15 mouse cellular contexts compared by ENCODE assay signal in genomic region chr9:108069007-108069406, GRCm38 (mm10). TPM values are rescaled to one million over a fixed set of nuclear protein-coding genes. Genes with fewer than 3 reads are reported as not detected.
"Had no signal": no experiment of that assay in that cellular context is flagged by ENCODE, and none has a peak within 500 bp of the region (broad histone marks: within the 10 kb centered on the region; RNA-seq: fewer than 3 reads in every experiment).

No protein-coding gene starts in this region.

- H3K9ac ChIP-seq: neural tube, embryonic 15.5 days; stomach, embryonic 15.5 days had no signal

- H3K4me3 ChIP-seq: neural tube, embryonic 15.5 days; stomach, embryonic 15.5 days had no signal

- H3K4me2 ChIP-seq: neural tube, embryonic 15.5 days; stomach, embryonic 15.5 days had no signal

- H3K9me3 ChIP-seq: neural tube, embryonic 15.5 days; stomach, embryonic 15.5 days had no signal

- DNase-seq: retina, postnatal 1 day; right cerebral cortex, adult 18-20 months; right cerebral cortex, postnatal 14 days; right cerebral cortex, postnatal 25 days; right cerebral cortex, postnatal 4 days; spleen, adult 18-20 months; thymus, adult 18-20 months; thymus, adult 2 months; thymus, postnatal 14 days; thymus, postnatal 25 days; thymus, postnatal 36 days; thymus, postnatal 4 days had no signal

- H3K27me3 ChIP-seq: neural tube, embryonic 15.5 days; stomach, embryonic 15.5 days had no signal

- H3K27ac ChIP-seq: neural tube, embryonic 15.5 days; stomach, embryonic 15.5 days; stomach, postnatal 0 days had no signal

- H3K4me1 ChIP-seq: neural tube, embryonic 15.5 days; stomach, embryonic 15.5 days had no signal

RNA-seq across cellular contexts. Expression of gene Mst1, which starts 11.2 kb away (rescaled TPM):
- polyA plus RNA-seq: neural tube, embryonic 15.5 days had no signal
